ENCODE assay signal across 29 mouse cellular contexts in the genomic region with DNA sequence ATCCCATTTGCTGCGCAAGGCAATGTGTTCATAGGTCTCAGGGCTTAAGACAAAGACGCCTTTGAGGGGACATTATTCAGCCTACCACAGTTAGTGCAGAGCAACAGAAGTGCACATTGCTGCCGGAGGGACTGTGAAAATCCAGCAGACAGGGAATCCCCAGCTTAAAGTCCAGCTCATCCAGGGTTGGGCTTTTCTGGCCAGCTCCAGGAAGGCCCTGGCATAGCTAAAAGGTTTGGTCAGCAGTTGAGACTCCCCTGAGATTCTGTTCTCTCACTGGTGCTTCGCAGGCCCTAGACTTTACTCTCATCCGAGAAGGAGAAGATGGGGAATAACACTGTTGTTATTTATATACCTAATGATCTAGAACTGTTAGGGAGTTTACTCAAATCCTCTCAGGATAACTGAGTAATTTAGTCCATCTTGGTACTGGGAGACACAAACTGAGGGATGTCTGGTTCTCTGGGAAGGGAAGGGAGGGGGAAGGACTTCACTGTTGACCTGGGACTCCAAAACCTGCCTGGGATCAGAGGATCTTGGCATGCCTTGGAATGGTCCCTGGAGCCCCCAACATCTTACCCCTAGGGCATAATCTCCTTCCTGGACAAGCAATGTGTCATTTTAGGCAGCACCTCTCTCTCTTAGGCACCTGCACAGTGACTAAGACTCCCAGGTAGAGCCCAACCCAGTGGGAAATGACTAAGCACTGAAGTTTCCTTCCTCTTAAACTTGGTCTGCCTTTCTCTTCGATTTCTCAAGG. TPM values are rescaled to one million over a fixed set of nuclear protein-coding genes. Genes with fewer than 3 reads are reported as not detected.
DNase-seq lines count a peak whose midpoint lies in the region; ATAC-seq and TF ChIP-seq lines count a peak whose summit lies in the region.
"Had no signal": no experiment of that assay in that cellular context is flagged by ENCODE, and none has a peak within 500 bp of the region (broad histone marks: within the 10 kb centered on the region; RNA-seq: fewer than 3 reads in every experiment).

No protein-coding gene starts in this region.

- no peaks in the 10 kb centered on the region for H3K9me3 ChIP-seq in heart, embryonic 12.5 days (replicated peaks)
- H3K9me3 ChIP-seq: embryonic facial prominence, embryonic 12.5 days; embryonic facial prominence, embryonic 15.5 days; G1E; heart, embryonic 15.5 days; hindbrain, embryonic 10.5 days; hindbrain, embryonic 15.5 days had no signal

- no peak overlapping the region for H3K9ac ChIP-seq in heart, embryonic 12.5 days
- H3K9ac ChIP-seq: embryonic facial prominence, embryonic 12.5 days; embryonic facial prominence, embryonic 15.5 days; forebrain, postnatal 0 days; heart, embryonic 15.5 days; hindbrain, embryonic 15.5 days had no signal

- H3K36me3 ChIP-seq in heart, embryonic 12.5 days = no peaks in the 10 kb centered on the region
- H3K36me3 ChIP-seq in kidney, adult 2 months (ENCODE audit: control insufficient read depth, insufficient read depth, low read length) = no peaks in the 10 kb centered on the region
- H3K36me3 ChIP-seq: embryonic facial prominence, embryonic 12.5 days; embryonic facial prominence, embryonic 15.5 days; G1E; heart, embryonic 15.5 days; hindbrain, embryonic 10.5 days; hindbrain, embryonic 15.5 days had no signal

- no peaks in the 10 kb centered on the region for H3K4me1 ChIP-seq in heart, embryonic 12.5 days (replicated peaks)
- peaks cover 38% of the 10 kb centered on the region for H3K4me1 ChIP-seq in kidney, adult 2 months (ENCODE audit: control insufficient read depth, insufficient read depth, low read length)
- H3K4me1 ChIP-seq: embryonic facial prominence, embryonic 12.5 days; embryonic facial prominence, embryonic 15.5 days; heart, embryonic 15.5 days; hindbrain, embryonic 10.5 days; hindbrain, embryonic 15.5 days had no signal

- ATAC-seq in heart, embryonic 12.5 days (ENCODE audit: insufficient number of reproducible peaks, low FRiP score) = no peak
- ATAC-seq in megakaryocyte, adult 5-6 weeks (ENCODE audit: poor library complexity, severe bottlenecking) = peak; percentile 62
- ATAC-seq: forebrain, embryonic 14.5 days; forebrain, postnatal 0 days; intestine, postnatal 0 days had no signal

- H3K27ac ChIP-seq in gastrocnemius, adult 2 months = peak overlapping the region; percentile 60
- no peak overlapping the region for H3K27ac ChIP-seq in heart, embryonic 12.5 days (ENCODE audit: poor library complexity, severe bottlenecking)
- H3K27ac ChIP-seq in kidney, adult 2 months (ENCODE audit: insufficient read depth, low read depth, low read length) = peak overlapping the region; percentile 68
- H3K27ac ChIP-seq: embryonic facial prominence, embryonic 12.5 days; embryonic facial prominence, embryonic 15.5 days; heart, embryonic 15.5 days; hindbrain, embryonic 10.5 days; hindbrain, embryonic 15.5 days had no signal

- TF ChIP-seq POLR2A in kidney, adult 2 months (IDR thresholded peaks at IDR 0.05; ENCODE audit: low read depth, low read length) = no peak

- H3K4me3 ChIP-seq in gastrocnemius, adult 2 months = no peak overlapping the region
- H3K4me3 ChIP-seq in heart, embryonic 12.5 days = no peak overlapping the region
- H3K4me3 ChIP-seq in kidney, adult 2 months (ENCODE audit: insufficient read depth, low read depth, low read length) = no peak overlapping the region
- H3K4me3 ChIP-seq: embryonic facial prominence, embryonic 12.5 days; embryonic facial prominence, embryonic 15.5 days; heart, embryonic 15.5 days; hindbrain, embryonic 10.5 days; hindbrain, embryonic 15.5 days had no signal

- DNase-seq in gastrocnemius, adult 2 months = peak; percentile 49
- no peak for DNase-seq in gastrocnemius, adult 18-20 months (ENCODE audit: low spot score)
- peak; percentile 89 for DNase-seq in heart, adult 11 months
- peak; percentile 68 for DNase-seq in kidney, adult 2 months
- no peak for DNase-seq in kidney, adult 18-20 months
- DNase-seq in left cerebral cortex, postnatal 36 days (ENCODE audit: low spot score in 2 of 2) = no peak
- DNase-seq: adrenal gland, adult 2 months; adrenal gland, postnatal 14 days; B cell, adult 2 months; cerebellum, adult 11 months; cerebellum, adult 2 months; cerebellum, adult 9-11 months; cerebellum, postnatal 25 days; forebrain, postnatal 0 days; heart, adult 18-20 months; heart, postnatal 10 days; heart, postnatal 36 days had no signal

- intact Hi-C loops in gastrocnemius, adult 2 months (cut with DNase I) = no loop called here
- intact Hi-C loops in left cerebral cortex, postnatal 36 days (cut with DNase I) = no loop called here

- TF ChIP-seq CTCF in gastrocnemius, adult 2 months (IDR thresholded peaks at IDR 0.05) = no peak
- TF ChIP-seq CTCF in kidney, adult 2 months (conservative IDR thresholded peaks at IDR 0.05; ENCODE audit: insufficient read depth, insufficient read length, low read depth, low read length) = no peak

- no peak overlapping the region for H3K4me2 ChIP-seq in heart, embryonic 12.5 days
- H3K4me2 ChIP-seq: embryonic facial prominence, embryonic 12.5 days; embryonic facial prominence, embryonic 15.5 days; heart, embryonic 11.5 days; heart, embryonic 15.5 days; hindbrain, embryonic 15.5 days had no signal

- 67% methylated on average over 6 of the region's 6 CpGs for WGBS in heart, embryonic 12.5 days
- WGBS in kidney, adult 2 months = 60% methylated on average over 6 of the region's 6 CpGs

- no peaks in the 10 kb centered on the region for H3K27me3 ChIP-seq in heart, embryonic 12.5 days (replicated peaks)
- H3K27me3 ChIP-seq in kidney, adult 2 months (replicated peaks; ENCODE audit: control insufficient read depth, insufficient read depth, low read length) = no peaks in the 10 kb centered on the region
- H3K27me3 ChIP-seq: CH12.LX; embryonic facial prominence, embryonic 12.5 days; embryonic facial prominence, embryonic 15.5 days; heart, embryonic 15.5 days; hindbrain, embryonic 15.5 days had no signal

RNA-seq across cellular contexts. Expression of a gene that starts 27.0 kb away (rescaled TPM):
- total RNA-seq in gastrocnemius, adult 2 months (2021) = 10 to 100 TPM; 17.2 to 28.5 TPM
- total RNA-seq in gastrocnemius, adult 18-20 months (2021) = 10 to 100 TPM; 13.6 to 29.2 TPM
- 0.77 and 1.1 TPM in 2 replicates for polyA plus RNA-seq in heart, embryonic 12.5 days (2016; fragmentation: Nextera tagmentation; extraction: Ambion mirVana)
- 261 and 276 TPM in 2 replicates for polyA plus RNA-seq in kidney, adult 2 months (2012; rRNA removed)
- total RNA-seq in megakaryocyte, adult 5-6 weeks (2015) = 7.0 and 9.5 TPM in 2 replicates
- total RNA-seq in megakaryocyte, adult 5-6 weeks (2017) = 16.8 and 17.1 TPM in 2 replicates
- 1 to 10 TPM; 6.0 to 8.3 TPM for total RNA-seq in left cerebral cortex, postnatal 36 days (2021)
- polyA plus RNA-seq: G1E had no signal

Comparison
In these comparisons a context has a peak if more than half of its experiments do, and no peak if none do; other contexts are left out.
1. DNase-seq: peak in gastrocnemius, adult 2 months (single experiment), heart, adult 11 months (single experiment) and kidney, adult 2 months (single experiment); none in gastrocnemius, adult 18-20 months (single experiment), kidney, adult 18-20 months (single experiment) and left cerebral cortex, postnatal 36 days (0 of 2).